Mouse (Mus musculus) lung, adult 2 months (tissue): Measurements from ENCODE around the gene Rpn2.

Experiments
- CTCF ChIP-seq: fragments of 200-500 bp; IDR thresholded peaks from 2 replicates; pipeline ENCODE4 v1.5.1; 2011; ENCODE audit warnings: mild to moderate bottlenecking, low read length, control low read depth; ENCODE audit not compliant: insufficient read depth
- POLR2A ChIP-seq: fragments of 200-500 bp; IDR thresholded peaks from 2 replicates; pipeline ENCODE4 v1.6.1; 2011; ENCODE audit warnings: low read depth, mild to moderate bottlenecking, control low read depth, low read length, borderline replicate concordance; ENCODE audit errors: extremely low read depth

GRCm38 (mm10) chr2:157309611-157310010 is 30.8 kb downstream of the Rpn2 start:
- TF ChIP-seq CTCF (no peak), POLR2A (no peak)
